Mouse (Mus musculus) urinary bladder, adult 2 months (tissue): Measurements from ENCODE around the gene Sult4a1. TPM values are rescaled to one million over a fixed set of nuclear protein-coding genes. Genes with fewer than 3 reads are reported as not detected.
"Not testable (repeated sequence)": the region's sequence is repeated elsewhere in the genome, so short reads cannot be mapped to it uniquely, and the experiment has no call there.

Experiments used
- DNase-seq: peaks from one replicate; pipeline ENCODE4 v3.0.0; 2022; ENCODE audit warnings: low spot score
- polyA plus RNA-seq: library from polyadenylated mRNA; depleted of rRNA; stranded (reverse); fragments of >200 nt; gene quantifications from 2 replicates; pipeline ENCODE4 v1.2.3, GENCODE M21; 2012; rRNA removed

Gene Sult4a1
- polyA plus RNA-seq: 2.0 and 2.4 TPM in 2 replicates

DNA sequence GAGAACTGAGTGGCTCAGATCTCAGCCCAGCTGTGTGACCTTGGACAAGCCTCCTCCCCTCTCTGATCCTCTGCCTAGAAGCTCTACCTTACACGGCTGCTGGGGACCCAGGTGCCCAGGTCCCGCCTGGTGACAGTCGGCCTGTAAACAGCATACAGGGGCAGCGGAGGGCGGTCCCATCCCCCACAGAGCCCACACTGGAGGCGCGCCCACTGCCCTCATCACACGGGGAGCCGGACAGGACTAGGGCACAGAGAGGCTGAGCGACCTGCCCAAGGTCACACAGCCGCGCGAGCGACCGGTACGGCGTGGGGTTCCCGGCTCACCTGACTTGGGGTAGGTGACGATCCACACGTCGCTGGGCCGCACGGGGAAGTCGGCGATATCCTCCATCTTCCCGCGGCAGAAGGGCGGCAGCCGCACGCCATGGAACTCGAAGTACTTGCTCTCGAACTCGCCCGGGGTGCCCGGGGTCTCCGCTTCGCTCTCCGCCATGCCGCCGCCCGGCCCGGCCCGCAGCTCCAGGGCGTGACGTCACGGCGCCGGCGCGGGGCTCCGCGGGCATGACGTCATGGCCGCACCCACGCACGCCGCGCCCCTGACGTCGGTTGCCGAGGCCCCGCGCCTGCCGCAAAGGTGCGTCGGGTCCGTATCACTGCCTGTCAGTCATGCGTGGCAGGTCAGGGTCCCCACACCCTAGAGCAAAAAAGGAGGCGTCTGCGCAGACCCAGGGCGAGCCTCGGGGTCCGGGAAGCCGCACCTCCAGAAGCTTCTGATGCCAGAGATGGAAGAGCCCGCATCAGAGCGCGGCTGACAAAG is at the start of gene Sult4a1:
Gene Sult4a1 (minus strand): TSS at position 650 of the 819 bp plus-strand sequence.
- DNase-seq: no peak

DNA sequence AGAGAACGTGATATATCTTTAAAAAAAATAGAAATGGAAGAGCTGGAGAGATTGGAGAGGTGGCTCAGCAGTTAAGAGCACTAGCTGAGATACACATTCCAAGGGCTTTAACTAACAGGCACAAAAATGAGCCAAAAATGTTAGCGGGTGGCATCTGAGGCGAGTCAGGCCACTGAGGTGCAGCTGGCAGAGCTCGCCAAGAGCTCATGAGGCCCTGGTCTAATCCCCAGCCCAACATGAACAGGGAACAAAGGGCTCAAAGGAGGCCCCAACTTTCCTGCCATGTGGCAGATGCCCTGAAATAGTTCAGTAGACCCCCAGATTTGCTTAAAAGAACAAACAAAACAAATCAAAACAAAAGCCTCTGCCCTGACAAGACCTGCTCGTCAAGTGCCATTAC is 35.4 kb upstream of the Sult4a1 start:
- DNase-seq: no peak

DNA sequence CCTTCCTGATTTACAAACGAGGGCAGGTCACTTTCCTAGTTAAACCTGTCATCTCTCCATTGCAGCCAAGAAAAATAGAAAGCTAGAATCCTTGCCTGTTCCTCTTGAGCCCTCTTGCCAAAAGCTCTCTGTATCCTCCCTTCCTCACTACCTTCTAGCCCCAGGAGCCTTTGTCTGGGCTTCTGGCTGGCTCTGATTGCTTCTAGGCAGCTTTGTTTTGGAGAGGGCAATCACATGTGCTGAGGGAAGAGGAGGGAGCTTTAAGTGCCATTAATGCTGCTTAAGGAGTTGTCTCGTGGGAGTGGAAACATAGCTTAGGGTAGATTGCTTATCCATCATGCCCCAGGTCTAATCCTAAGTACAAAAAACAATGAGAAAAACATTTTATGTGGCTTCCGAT is 34.6 kb upstream of the Sult4a1 start:
- no peak for DNase-seq

DNA sequence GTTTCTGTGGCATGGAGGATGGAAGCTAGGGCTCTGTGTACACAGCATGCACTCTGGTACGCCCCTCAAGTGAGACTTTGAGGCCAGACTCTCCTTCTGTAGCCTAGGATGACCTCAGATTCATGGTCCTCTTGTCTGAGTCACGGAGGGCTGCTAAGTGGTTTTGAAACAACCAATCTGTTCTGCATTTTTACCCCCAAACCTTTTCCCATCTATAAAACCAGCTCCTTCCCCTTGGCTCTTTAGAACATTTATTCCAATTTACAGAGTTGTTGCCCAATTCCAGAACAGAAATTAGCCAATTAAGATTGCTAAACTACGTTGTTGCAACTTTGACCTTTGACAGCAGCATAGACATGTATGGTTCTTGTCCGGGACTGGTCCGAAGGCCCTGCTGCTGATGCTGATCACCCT is 34.0 kb upstream of the Sult4a1 start:
- no peak for DNase-seq

DNA sequence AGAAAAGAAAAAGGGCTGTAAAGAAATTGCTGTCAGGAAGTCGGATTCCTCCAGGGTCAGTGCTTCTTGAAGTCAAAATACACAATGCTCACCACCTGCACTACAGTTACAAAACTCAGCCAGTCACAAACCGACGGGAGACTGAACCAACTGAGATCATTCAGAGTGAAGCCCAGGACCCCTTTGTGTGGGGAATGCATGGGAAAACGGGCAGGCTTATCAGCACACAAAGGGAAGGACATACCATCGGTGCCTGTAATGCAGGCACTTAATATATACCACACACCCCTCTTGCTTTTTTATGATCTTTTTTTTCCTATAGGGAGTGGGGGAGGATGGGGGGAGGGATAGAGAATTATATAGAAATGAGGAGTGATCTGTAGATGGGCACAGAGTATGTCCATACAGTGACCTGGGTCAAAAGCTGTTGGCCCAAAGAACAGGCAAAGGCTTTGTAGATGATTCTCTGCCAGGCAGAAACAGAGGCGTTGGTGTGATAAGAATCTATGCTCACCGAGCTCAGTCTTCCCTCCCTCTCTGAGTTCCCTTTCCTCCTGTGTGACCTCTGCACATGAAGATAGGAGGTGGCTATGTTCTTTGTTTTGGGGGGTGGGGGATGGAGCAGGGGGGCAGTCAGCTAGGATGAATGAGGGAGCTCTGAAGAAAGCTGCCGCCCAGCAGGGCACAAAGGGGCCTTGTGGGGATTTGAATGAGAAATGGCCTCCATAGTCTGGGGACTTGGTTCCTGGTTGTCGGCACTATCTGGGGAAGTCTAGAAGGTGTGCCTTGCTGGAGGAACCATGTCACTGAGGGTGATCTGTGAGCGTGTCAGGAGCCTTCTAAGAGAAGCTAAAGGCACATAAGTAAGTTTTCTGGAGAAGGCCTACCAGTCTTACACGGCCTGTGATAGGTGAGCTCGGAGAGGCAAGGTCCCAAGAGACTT is 31.2 kb upstream of the Sult4a1 start:
- DNase-seq: no peak

DNA sequence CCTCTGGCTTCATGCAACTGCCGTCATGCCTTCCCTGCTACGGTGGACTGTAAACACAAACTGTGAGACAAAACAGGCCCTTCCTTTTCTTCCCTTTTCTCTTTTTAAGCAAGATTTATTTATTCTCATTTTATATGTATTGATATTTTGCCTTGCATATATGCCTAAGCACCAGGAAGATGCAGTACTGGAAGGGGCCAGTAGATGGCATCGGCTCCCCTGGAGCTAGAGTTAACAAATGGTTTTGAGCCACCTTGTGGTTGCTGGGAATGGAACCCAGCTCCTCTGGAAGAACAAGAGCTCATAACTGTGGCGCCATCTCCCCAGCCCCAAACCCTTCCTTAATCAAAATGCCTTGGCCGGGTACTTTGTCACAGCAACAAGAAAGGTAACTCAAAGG is 29.9 kb upstream of the Sult4a1 start:
- DNase-seq: no peak

DNA sequence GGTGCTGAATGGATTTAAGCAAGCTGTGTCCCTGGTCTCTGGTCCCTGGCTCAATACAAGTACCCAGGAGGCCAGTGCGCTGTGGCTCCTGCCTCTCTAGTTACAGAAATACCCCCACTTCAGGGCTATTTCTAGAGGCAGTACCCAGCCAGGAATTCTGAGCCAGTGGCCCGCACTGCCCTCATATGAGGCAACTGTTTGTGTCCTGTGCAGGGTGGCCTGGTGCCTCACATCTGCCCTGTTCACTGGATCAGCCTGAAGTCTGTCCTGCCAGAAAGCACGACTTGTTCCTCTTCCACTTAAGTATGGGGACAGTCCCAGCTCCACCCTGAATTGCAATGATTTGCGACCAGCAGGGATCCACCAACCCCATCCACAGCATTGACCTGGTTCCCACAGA is 27.9 kb upstream of the Sult4a1 start:
- DNase-seq: no peak

DNA sequence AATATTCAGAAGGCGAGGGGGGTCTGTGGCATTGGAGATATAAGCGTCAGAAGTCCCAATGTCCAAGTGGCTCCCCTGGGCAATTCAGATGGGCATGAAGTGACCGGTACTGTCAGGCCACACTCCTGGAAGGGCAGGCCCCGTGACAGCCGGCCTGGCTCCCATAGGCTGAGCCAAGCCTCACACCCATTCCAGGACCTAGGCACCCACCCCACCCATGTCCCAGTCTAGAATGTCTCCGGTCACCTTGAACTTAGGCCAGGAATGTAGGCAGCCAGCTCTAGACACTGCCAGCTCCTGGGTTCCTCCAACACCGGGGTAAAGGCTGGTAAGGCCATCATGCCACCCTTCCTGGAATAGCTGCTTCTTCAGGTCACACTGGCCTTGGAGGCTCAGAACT is 26.4 kb upstream of the Sult4a1 start:
- DNase-seq: no peak

DNA sequence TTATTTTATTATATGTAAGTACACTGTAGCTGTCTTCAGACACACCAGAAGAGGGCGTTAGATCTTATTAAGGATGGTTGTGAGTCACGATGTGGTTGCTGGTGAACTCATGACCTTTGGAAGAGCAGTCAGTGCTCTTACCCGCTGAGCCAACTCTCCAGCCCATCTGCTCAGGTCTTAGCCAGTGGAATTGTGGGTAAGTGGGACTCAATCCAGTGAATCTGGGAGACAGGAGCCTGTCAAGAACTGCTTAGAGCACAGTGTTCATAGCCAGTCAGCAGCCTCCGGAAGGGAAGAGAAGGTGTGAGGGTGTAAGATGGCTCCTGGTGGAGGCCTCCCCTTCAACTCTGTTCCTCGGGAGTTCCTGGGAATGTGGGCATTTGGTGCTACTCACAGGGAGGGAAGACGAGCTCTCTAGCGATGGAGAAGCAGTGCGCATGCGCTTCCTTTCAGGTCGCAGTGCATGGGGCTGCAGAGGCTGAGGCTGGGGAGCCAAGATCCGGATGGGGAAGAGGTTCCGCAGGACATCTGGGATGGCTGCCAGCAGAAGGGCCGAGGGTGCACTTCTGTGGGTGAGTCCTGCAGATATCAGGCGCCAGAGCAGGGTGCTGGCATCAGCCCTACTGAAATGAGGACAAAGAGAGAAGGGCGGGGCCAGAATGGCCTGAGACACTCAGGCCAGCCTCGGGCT is 25.7 kb upstream of the Sult4a1 start:
- DNase-seq: no peak

DNA sequence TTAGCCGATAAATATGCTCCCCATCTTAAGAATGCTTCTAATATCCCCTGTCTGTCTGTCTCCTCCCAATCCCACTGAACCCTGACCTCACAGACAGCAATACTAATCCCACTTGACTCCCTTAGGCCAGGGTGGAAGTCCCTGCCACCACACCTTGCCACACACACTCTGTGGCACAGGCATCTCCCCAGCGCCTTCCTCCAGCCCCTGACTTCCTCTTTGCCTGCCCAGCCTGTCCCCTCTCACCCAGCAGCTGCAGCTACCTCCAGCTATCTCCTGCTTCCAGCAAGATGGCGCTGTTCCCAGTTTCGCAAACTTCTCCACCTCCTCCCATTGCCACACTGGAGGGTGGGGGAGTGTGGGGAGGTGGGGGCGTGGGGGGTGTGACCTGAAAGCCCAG is 21.3 kb upstream of the Sult4a1 start:
- no peak for DNase-seq

DNA sequence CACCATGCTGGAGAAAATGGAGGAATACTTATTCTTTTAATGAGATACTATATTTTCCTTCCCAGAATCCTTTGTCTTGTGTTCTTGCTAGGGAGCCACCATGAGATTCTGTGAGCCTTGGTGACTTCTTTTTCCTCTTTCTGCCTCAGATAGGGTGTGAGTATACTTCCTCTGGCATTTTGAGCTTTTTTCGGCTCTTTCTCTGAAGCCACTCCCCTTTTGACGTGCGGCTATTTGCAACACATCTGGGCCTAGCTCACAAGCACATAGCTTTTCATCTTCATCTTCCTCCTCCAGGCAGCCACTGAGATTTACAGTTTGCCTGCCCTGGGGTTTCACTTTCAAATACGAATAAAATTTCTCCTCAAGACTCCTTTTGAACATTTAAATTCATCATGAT is 20.9 kb upstream of the Sult4a1 start:
- no peak for DNase-seq

DNA sequence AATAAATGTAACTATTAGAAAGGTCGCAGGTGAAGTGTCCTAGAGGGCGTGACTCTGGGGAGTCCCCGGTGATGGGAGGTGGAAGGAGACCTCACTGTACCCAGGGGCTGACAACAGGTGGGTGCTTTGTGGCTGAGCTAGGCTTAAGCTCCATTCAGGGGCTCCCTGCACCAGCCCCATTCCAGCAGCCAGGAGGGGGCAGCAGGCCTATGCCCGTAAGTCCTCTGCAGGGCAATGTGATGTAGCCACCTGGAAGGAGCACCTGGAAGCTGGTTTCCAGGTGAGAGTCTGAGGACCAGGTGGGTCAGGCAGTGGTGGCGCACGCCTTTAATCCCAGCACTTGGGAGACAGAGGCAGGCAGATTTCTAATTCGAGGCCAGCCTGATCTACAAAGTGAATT is 18.5 kb upstream of the Sult4a1 start:
- no peak for DNase-seq

DNA sequence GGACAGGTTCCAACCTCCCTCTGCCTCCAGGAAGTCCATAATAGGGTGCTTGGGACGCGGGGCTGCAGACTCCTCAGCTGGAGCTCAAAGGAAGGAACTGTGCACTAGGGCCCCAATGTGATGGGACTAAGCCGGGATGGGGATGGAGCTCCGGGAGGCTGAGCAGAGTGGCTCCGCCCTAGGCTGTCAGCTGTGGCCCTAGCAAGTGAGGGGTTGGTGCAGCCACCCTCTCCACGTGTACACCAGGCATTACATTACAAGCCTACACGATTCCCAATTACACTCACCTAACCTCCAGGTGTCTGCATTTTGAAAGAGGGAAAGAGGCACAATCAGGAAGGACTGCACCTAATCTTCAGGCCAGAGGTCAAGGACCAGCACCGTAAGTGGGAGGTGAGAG is 17.5 kb upstream of the Sult4a1 start, which contains the start of gene Pnpla5:
Gene Pnpla5 (minus strand): TSS at position 101 of the 400 bp plus-strand sequence.
- DNase-seq: no peak

DNA sequence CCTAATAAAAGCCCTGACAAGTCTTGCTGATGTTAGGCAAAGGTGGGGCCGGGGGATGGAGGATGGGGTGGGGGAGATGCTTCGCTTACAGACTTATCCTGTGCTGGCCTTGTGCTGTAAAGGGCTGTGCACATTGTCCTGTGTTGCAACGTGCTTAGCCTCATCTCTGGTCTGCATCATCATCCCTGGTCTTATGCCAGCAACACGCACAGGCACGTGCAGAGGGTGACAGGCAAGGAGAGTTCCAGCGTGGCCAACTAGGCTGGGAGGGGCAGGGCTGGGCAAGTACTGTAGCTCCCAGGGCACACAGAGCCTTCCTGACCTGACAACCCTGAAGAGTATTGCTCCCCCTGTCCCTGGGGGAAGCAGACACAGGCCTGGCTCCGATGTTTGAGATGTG is 15.5 kb upstream of the Sult4a1 start:
- no peak for DNase-seq

DNA sequence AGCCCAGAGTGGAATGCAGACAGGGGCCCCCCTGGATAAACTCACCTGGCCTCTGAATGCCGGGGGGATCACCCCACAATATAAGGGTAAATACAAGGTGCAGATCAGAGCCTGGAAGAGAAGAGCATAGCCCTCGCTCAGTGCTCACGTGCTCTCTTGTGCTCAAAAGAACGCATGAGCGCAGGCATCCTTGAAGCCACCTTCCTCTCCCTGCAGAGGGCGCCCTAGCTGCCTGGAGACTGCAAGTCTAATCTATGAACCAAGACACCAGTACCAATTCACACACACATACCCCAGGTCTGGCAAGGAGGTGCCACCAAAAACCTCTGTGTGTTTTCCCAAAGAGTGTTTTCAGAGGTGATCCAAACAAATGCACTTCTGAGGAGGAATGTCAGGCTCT is 15.1 kb upstream of the Sult4a1 start:
- no peak for DNase-seq

DNA sequence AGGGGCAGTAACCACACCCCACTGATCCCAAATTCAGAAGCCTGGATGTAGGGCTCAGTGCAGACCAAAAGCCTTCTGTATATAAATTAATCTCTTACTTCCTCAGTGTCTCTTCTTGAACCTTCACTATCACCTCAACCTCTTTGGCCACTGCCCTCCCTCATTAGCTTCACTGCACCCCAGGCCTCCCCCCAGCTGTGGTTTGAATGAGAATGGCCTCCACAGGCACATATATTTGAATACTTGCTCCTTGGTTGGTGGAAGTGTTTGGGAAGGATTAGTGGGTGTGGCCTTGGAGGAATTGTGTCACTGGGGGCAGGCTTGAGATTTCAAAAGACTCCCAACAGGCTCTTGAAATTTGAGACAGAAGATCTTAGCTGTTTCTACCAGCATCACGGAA is 10.9 kb upstream of the Sult4a1 start:
- no peak for DNase-seq

DNA sequence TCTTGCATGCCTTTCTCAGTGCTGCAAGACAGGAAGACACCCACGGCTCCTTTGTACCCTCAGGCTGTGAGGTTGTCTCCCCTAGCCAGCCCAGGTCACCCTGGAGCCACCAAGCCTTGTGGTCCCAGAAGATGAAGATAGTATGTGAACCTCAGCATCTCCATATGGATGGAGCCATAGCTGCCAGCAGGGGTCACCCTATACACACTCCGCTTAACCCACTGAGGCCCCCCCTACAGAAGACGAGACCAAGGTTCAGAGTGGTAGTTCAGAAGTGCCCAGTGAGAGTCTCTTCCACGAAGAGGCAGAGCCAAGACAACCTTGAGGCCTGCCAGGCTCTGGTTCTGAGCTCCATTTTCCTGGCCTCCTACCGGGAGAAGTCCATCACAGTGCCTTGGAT is 10.2 kb upstream of the Sult4a1 start:
- no peak for DNase-seq

DNA sequence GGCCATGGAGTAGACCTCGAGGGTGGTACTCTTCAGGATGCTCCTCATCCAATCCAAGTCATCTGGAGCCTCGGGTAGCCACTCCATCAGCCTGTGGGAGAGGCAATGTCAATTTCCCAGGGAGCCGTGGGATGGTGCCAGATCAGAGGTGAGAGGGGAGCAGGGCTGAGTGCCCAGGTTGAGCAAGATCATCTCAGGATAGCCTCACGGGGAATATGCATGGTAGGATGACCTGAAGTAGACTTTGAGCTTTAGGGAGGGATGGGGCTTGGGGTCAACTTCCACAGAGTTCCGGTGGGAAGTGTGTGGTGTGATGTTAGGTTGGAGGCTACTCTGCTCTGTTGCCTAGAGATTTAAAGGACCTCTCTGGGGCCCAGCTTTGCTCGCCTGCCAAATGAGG is 8.3 kb upstream of the Sult4a1 start:
- DNase-seq: no peak

DNA sequence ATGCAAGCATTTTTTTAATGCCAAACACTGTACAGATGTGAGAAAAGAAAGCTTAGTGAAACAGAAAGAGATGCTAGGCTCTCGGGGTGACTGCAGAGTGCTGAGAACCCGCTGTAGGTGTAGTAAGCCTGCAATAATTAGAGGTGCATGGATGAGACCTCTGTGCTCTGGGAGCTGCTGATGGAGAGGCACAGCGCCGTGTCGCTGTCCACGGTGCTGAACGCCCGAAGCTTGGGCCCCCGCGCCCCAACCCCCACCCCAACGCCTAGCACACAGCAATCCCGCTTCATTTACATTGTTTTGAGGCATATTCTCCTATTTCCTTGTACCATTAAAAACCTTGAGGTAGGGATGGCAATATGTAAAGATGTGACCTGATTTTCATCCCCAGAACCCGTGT is 3.3 kb upstream of the Sult4a1 start:
- no peak for DNase-seq

DNA sequence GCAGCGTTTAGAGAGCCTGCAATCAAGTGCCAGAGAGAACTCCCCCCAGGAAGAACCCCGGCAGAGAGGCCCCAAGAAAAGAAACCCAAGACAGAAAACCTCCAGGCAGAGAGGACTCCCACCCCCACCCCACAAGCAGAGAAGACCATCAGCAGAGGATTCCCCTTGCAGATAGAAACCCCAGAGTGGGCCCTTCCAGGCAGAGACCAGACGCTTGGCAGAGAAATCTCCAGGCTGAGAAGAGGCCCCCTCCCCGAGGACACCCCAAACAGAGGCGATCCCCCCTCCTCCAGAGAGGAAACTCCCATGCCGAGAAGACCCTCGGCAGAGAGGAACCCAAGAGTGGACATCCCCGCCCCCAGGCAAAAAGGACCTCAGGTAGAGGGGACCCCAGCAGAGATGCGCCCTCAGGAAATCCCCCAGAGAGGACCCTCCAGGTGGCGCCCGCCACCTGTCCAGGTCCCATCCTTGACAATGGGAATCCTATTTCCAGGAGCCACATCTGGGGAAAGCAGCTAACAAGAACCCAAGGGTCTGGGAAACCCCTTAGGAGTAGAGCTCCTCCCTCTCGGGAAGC is 458 bp upstream of the Sult4a1 start:
- no peak for DNase-seq

DNA sequence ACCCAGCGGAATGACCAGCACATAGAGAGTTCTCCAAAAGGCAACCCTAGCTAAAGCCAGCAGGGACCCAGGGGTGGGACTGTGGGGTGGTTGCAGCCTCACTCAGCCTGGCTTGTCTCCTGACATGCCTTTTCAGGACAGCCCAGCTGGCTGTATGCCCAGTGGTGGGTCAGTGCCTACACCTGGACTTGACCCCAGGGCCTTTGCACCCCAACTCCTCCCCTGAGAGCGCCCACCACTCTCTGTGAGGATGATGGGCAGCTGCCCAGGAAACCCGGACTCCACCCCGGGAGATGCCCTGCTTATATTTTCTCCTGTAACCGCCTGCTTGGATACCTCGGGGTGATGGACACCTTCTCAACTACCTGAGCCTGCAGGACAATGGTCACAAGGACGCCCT is 928 bp downstream of the Sult4a1 start:
- no peak for DNase-seq

DNA sequence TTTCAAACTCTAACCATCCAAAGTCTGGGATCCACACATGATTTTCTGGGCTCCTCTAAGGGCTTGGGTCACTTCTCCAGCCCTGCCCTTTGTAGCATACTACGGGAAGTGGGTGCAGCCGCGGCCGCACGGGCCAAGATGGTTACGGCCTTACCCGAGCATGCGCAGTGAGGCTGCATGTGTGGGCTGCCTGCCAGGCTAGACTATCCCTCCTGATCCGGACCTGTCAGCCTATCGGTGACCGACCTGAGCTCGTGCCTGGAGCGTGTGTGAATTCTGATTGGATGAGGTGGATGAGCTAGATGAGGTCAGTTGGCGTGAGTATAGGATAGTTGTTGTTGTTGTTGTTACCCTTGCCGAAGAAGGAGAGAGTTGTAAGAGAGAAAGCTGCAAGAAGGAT is 8.0 kb downstream of the Sult4a1 start:
- not testable (repeated sequence) for DNase-seq
